Mouse (Mus musculus): ENCODE measurements around the gene Fbxo46. TPM values are rescaled to one million over a fixed set of nuclear protein-coding genes. Genes with fewer than 3 reads are reported as not detected.
"Not testable (repeated sequence)": the region's sequence is repeated elsewhere in the genome, so short reads cannot be mapped to it uniquely, and the experiment has no call there.

Gene Fbxo46
- polyA plus RNA-seq, 1 experiment: 6.2 TPM

DNA sequence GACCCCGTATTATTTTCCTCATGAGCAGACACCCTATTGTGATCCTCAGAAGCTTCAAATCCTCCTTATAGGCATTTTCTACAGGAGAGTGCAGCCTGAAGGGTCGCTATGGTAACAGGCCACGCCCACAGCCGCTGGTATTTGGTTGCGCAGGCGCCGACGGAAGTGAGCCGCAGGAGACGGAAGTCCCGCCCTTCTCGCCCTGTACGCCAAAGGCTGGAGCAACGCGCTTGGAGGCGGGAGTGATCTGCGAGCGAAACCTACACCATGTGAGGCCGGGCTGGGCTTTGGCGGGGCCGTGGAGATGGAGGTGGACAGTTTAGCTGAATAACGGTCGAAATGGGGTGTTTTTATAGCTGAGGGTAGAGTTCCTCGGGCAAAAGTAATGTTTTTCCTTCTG lies 30.0 kb downstream of the Fbxo46 start, which contains the start of gene Snrpd2:
Gene Snrpd2, plus strand, starts transcription at position 97 of the 400 bp plus-strand sequence.
- Histone ChIP-seq H3ac (ENCODE audit: control insufficient read depth, insufficient read length) (peak within 1 kb of the TSS; percentile 47), H3K4me3 (peak within 1 kb of the TSS; percentile 79), H3K27me3 (ENCODE audit: control insufficient read depth, insufficient read depth, insufficient read length) (no peaks in the 10 kb centered on the region), H3K79me2 (ENCODE audit: control insufficient read depth, insufficient read depth) (peaks cover 17% of the 10 kb centered on the region), H3K36me3 (ENCODE audit: control insufficient read depth, insufficient read depth) (peaks cover 6% of the 10 kb centered on the region), H3K4me2 (ENCODE audit: low read depth) (peak within 1 kb of the TSS; percentile 95)
- TF ChIP-seq USF1 (IDR thresholded peaks at IDR 0.05; ENCODE audit: low read depth) (no peak), POLR2A (IDR thresholded peaks at IDR 0.05; ENCODE audit: insufficient read length, low read depth) (peak; percentile 90), MAX (IDR thresholded peaks at IDR 0.05; ENCODE audit: low read depth) (no peak), TCF3 (IDR thresholded peaks at IDR 0.05; ENCODE audit: insufficient read length, low read depth) (no peak), SRF (IDR thresholded peaks at IDR 0.05; ENCODE audit: control insufficient read depth, insufficient read length, low read depth) (no peak), MYOG (IDR thresholded peaks at IDR 0.05; ENCODE audit: control insufficient read depth in 1 of 3, insufficient read depth in 1 of 3, insufficient read length in 2 of 3, low read depth in 2 of 3) (no peak), MYOD1 (IDR thresholded peaks at IDR 0.05; ENCODE audit: control insufficient read depth in 1 of 3, insufficient read length in 2 of 3, low read depth in 2 of 3) (no peak), POLR2AphosphoS2 (IDR thresholded peaks at IDR 0.05; ENCODE audit: insufficient read length, low read depth) (peak; percentile 82), E2F4 (IDR thresholded peaks at IDR 0.05; ENCODE audit: insufficient read depth) (peak; percentile 30), REST (IDR thresholded peaks at IDR 0.05; ENCODE audit: insufficient read depth, insufficient read length) (no peak), CEBPB (IDR thresholded peaks at IDR 0.05; ENCODE audit: insufficient read depth, poor library complexity, severe bottlenecking) (no peak)

- H3K36me3 ChIP-seq (ENCODE audit: control insufficient read depth, insufficient read depth); H3K27me3 ChIP-seq (ENCODE audit: control insufficient read depth, insufficient read depth, insufficient read length); H3K4me2 ChIP-seq (ENCODE audit: low read depth); H3ac ChIP-seq (ENCODE audit: control insufficient read depth, insufficient read length); H3K4me3 ChIP-seq: not testable (repeated sequence)
- peaks cover 17% of the 10 kb centered on the region for H3K79me2 ChIP-seq (ENCODE audit: control insufficient read depth, insufficient read depth)
Observed at GRCm38 (mm10) chr7:19151121-19151520, 31.5 kb downstream of the Fbxo46 start.

DNA sequence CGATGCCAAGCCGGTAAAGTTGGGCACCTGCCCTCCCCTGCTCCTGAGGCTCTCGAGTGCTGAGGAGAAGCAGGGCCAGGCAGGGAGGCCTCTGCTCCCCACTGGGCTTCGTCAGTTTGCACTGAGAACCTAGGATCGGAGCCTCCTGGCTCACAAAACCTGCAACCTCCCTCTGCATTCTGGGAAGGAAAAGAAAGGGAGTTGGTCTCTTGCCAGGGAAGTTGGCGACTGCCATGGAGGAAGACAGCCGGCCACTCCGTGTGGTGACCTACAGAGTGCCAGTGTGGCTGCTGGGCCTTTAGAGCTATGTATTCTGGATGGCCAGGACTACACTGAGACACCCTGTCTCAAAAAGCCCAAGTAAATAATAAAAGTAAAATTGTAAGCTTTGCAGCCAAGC lies 35.1 kb downstream of the Fbxo46 start:
- no peak overlapping the region for H3ac ChIP-seq (ENCODE audit: control insufficient read depth, insufficient read length)
- no peak overlapping the region for H3K4me3 ChIP-seq
- H3K4me2 ChIP-seq (ENCODE audit: low read depth): no peak overlapping the region
- peaks cover 6% of the 10 kb centered on the region for H3K36me3 ChIP-seq (ENCODE audit: control insufficient read depth, insufficient read depth)
- H3K79me2 ChIP-seq (ENCODE audit: control insufficient read depth, insufficient read depth): peaks cover 17% of the 10 kb centered on the region
- no peaks in the 10 kb centered on the region for H3K27me3 ChIP-seq (ENCODE audit: control insufficient read depth, insufficient read depth, insufficient read length)
- no peak for TF ChIP-seq E2F4 (IDR thresholded peaks at IDR 0.05; ENCODE audit: insufficient read depth)
- no peak for TF ChIP-seq MYOG (IDR thresholded peaks at IDR 0.05; ENCODE audit: control insufficient read depth in 1 of 3, insufficient read depth in 1 of 3, insufficient read length in 2 of 3, low read depth in 2 of 3)
- TF ChIP-seq REST (IDR thresholded peaks at IDR 0.05; ENCODE audit: insufficient read depth, insufficient read length): no peak
- no peak for TF ChIP-seq USF1 (IDR thresholded peaks at IDR 0.05; ENCODE audit: low read depth)
- no peak for TF ChIP-seq MYOD1 (IDR thresholded peaks at IDR 0.05; ENCODE audit: control insufficient read depth in 1 of 3, insufficient read length in 2 of 3, low read depth in 2 of 3)
- TF ChIP-seq CEBPB (IDR thresholded peaks at IDR 0.05; ENCODE audit: insufficient read depth, poor library complexity, severe bottlenecking): no peak
- no peak for TF ChIP-seq TCF3 (IDR thresholded peaks at IDR 0.05; ENCODE audit: insufficient read length, low read depth)

DNA sequence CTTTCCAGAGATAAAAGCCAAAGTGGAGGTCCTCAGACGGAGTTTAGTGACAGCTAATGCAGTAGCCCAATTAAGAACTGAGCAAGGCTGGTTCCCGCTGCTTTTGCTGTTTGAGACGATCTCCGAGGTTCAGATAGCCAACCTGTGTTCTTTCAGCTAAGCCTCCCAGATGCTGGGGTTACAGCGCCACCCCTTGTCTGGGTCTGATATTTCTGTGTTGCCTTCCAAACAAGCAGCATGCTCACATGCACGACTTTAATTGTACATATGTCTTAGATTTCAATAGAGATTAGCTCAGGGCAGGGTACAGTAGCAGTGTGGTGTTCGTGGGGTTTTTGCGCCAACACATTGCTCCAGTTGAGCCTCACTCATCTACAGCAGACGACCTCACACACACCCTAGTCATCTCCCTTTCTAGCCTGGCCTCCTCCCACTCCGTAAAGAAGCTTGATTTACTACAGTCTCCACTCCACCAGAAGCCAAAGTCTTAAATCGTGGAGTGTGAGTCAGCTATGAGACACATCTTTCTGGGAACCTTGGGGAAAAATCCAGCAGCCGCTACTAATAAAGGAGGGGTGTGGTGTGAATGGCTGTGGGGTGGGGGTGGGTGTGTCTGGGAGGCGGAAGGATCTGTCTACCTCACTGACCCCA lies 36.3 kb downstream of the Fbxo46 start:
- Histone ChIP-seq H3K79me2 (ENCODE audit: control insufficient read depth, insufficient read depth) (peaks cover 5% of the 10 kb centered on the region), H3K4me3 (no peak overlapping the region), H3ac (ENCODE audit: control insufficient read depth, insufficient read length) (no peak overlapping the region), H3K4me2 (ENCODE audit: low read depth) (peak overlapping the region; percentile 38), H3K27me3 (ENCODE audit: control insufficient read depth, insufficient read depth, insufficient read length) (no peaks in the 10 kb centered on the region), H3K36me3 (ENCODE audit: control insufficient read depth, insufficient read depth) (peaks cover 6% of the 10 kb centered on the region)
- TF ChIP-seq CEBPB (IDR thresholded peaks at IDR 0.05; ENCODE audit: insufficient read depth, poor library complexity, severe bottlenecking): no peak
- TF ChIP-seq MYOD1 (IDR thresholded peaks at IDR 0.05; ENCODE audit: control insufficient read depth in 1 of 3, insufficient read length in 2 of 3, low read depth in 2 of 3): no peak
- no peak for TF ChIP-seq POLR2AphosphoS2 (IDR thresholded peaks at IDR 0.05; ENCODE audit: insufficient read length, low read depth)
- TF ChIP-seq SRF (IDR thresholded peaks at IDR 0.05; ENCODE audit: control insufficient read depth, insufficient read length, low read depth): no peak
- TF ChIP-seq MAX (IDR thresholded peaks at IDR 0.05; ENCODE audit: low read depth): no peak
- TF ChIP-seq USF1 (IDR thresholded peaks at IDR 0.05; ENCODE audit: low read depth): no peak
- no peak for TF ChIP-seq TCF12 (IDR thresholded peaks at IDR 0.05; ENCODE audit: insufficient read depth, poor library complexity, severe bottlenecking)
- TF ChIP-seq E2F4 (IDR thresholded peaks at IDR 0.05; ENCODE audit: insufficient read depth): no peak
- no peak for TF ChIP-seq POLR2A (IDR thresholded peaks at IDR 0.05; ENCODE audit: insufficient read length, low read depth)
- TF ChIP-seq REST (IDR thresholded peaks at IDR 0.05; ENCODE audit: insufficient read depth, insufficient read length): no peak
- no peak for TF ChIP-seq MYOG (IDR thresholded peaks at IDR 0.05; ENCODE audit: control insufficient read depth in 1 of 3, insufficient read depth in 1 of 3, insufficient read length in 2 of 3, low read depth in 2 of 3)
- TF ChIP-seq TCF3 (IDR thresholded peaks at IDR 0.05; ENCODE audit: insufficient read length, low read depth): no peak

DNA sequence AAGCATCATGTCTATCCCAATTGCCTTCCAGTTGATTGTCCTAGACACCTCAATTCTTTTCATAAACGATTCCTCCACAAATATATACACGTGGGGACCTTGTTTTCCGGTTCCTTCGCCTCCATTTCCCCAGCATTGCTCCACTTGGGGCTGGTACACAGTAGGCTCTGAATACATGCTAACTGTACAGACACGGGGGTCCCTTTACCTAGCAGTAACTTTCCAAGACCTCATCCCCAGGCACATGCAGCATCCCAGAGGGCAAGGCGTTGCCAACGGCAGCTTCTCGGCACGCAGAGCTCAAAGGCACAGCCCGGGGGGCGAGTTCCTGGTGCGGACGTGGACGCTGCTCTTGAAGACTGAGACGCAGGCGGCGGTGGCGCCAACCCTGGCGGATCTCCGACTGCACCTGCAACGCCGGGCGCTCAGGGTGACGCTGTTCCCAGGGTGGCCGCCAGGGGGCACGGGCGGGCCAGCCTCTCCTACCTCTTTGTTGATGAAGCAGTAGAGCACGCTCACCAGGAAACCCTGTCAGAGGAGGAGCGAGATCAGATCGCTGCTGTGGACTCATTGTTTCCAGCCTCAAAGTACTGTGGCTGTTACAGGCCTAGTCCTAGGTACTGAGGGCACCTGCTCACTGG lies 37.6 kb downstream of the Fbxo46 start:
- H3K4me2 ChIP-seq (ENCODE audit: low read depth): no peak overlapping the region
- no peak overlapping the region for H3K4me3 ChIP-seq
- H3K27me3 ChIP-seq (ENCODE audit: control insufficient read depth, insufficient read depth, insufficient read length): no peaks in the 10 kb centered on the region
- peaks cover 6% of the 10 kb centered on the region for H3K36me3 ChIP-seq (ENCODE audit: control insufficient read depth, insufficient read depth)
- H3K79me2 ChIP-seq (ENCODE audit: control insufficient read depth, insufficient read depth): no peaks in the 10 kb centered on the region
- TF ChIP-seq TCF3 (IDR thresholded peaks at IDR 0.05; ENCODE audit: insufficient read length, low read depth) (no peak), POLR2AphosphoS2 (IDR thresholded peaks at IDR 0.05; ENCODE audit: insufficient read length, low read depth) (peak; percentile 50), CEBPB (IDR thresholded peaks at IDR 0.05; ENCODE audit: insufficient read depth, poor library complexity, severe bottlenecking) (no peak)
- no peak overlapping the region for H3ac ChIP-seq (ENCODE audit: control insufficient read depth, insufficient read length)

Data from myocyte (in vitro differentiated cells).